Mouse (Mus musculus): ENCODE measurements at regions not wholly inside any gene's neighbourhood (a gene's known extent, or its start where the extent isn't known, plus 50 kb on each side); places are given as distances from the start of the nearest gene placed in this dataset.

GRCm38 (mm10) chr10:56799307-56799706, 422.2 kb downstream of the Gja1 start:
- Histone ChIP-seq H3K27me3 (ENCODE audit: control insufficient read depth, insufficient read depth, low read length) (no peaks in the 10 kb centered on the region), H3K4me3 (ENCODE audit: low read depth, low read length) (no peak overlapping the region), H3K36me3 (ENCODE audit: control insufficient read depth, insufficient read depth, low read length) (no peaks in the 10 kb centered on the region), H3K27ac (ENCODE audit: insufficient read depth, low read depth, low read length) (no peak overlapping the region), H3K4me1 (ENCODE audit: control insufficient read depth, insufficient read depth, insufficient read length, low read length) (no peaks in the 10 kb centered on the region)
- WGBS, result 68% methylated on average over 3 of the region's 3 CpGs
- TF ChIP-seq CTCF (IDR thresholded peaks at IDR 0.05; ENCODE audit: extremely low read depth, insufficient read length, insufficient replicate concordance, low read depth, low read length), result no peak
- TF ChIP-seq POLR2A (IDR thresholded peaks at IDR 0.05; ENCODE audit: low read depth, low read length), result no peak

DNA sequence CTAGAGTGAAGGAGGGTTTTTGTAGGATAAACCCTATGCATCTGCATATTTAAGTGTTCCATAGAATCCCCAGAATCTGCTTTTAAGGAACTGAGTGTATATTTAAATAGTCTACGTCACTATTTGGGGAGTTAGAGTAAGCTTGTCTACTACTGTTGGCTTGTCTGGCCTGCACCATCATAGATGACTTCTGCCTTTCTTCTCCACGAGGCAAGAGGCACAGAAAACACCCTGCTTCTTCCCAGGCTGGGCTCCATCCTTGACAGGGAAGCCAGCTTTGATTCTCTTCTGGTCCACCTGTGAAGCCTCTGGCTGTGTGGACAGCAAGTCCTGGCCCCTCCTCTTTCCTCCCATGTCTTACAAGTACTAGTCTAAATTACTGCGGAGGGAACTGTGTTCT, 422.6 kb downstream of the Gja1 start:
- Histone ChIP-seq H3K4me3 (ENCODE audit: low read depth, low read length) (no peak overlapping the region), H3K36me3 (ENCODE audit: control insufficient read depth, insufficient read depth, low read length) (no peaks in the 10 kb centered on the region), H3K4me1 (ENCODE audit: control insufficient read depth, insufficient read depth, insufficient read length, low read length) (no peaks in the 10 kb centered on the region), H3K27me3 (ENCODE audit: control insufficient read depth, insufficient read depth, low read length) (no peaks in the 10 kb centered on the region), H3K27ac (ENCODE audit: insufficient read depth, low read depth, low read length) (no peak overlapping the region)
- TF ChIP-seq POLR2A (IDR thresholded peaks at IDR 0.05; ENCODE audit: low read depth, low read length) (no peak), CTCF (IDR thresholded peaks at IDR 0.05; ENCODE audit: extremely low read depth, insufficient read length, insufficient replicate concordance, low read depth, low read length) (no peak)
- 68% methylated on average over 3 of the region's 3 CpGs for WGBS

DNA sequence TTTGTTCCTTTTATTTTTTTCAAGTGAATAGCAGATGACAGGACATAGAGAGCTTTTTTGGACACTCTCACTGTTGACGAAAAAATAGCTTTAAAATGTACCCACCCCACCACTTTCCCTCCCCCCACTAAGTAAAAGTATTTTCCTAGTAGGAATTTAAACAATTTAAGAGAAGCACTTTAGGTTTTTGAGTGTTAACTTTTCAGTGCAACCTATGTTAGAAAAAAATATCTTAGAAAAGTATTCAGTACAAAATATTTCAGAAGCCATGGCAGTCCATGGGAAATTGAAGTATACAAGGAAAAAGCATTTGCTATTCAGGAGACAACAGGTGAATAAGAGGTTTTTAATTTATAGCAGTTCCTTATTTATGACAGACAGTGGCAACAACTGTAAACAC, 431.9 kb downstream of the Gja1 start:
- Histone ChIP-seq H3K27me3 (ENCODE audit: control insufficient read depth, insufficient read depth, low read length) (no peaks in the 10 kb centered on the region), H3K36me3 (ENCODE audit: control insufficient read depth, insufficient read depth, low read length) (no peaks in the 10 kb centered on the region), H3K4me3 (ENCODE audit: low read depth, low read length) (no peak overlapping the region), H3K4me1 (ENCODE audit: control insufficient read depth, insufficient read depth, insufficient read length, low read length) (no peaks in the 10 kb centered on the region), H3K27ac (ENCODE audit: insufficient read depth, low read depth, low read length) (no peak overlapping the region)
- no peak for TF ChIP-seq CTCF (IDR thresholded peaks at IDR 0.05; ENCODE audit: extremely low read depth, insufficient read length, insufficient replicate concordance, low read depth, low read length)
- 57% methylated on average over 1 of the region's 1 CpGs for WGBS

GRCm38 (mm10) chr10:56822158-56822557, 445.0 kb downstream of the Gja1 start:
- Histone ChIP-seq H3K27ac (ENCODE audit: insufficient read depth, low read depth, low read length) (no peak overlapping the region), H3K4me3 (ENCODE audit: low read depth, low read length) (no peak overlapping the region), H3K4me1 (ENCODE audit: control insufficient read depth, insufficient read depth, insufficient read length, low read length) (no peaks in the 10 kb centered on the region), H3K36me3 (ENCODE audit: control insufficient read depth, insufficient read depth, low read length) (no peaks in the 10 kb centered on the region), H3K27me3 (ENCODE audit: control insufficient read depth, insufficient read depth, low read length) (no peaks in the 10 kb centered on the region)
- WGBS, result 60% methylated on average over 5 of the region's 5 CpGs
- TF ChIP-seq CTCF (IDR thresholded peaks at IDR 0.05; ENCODE audit: extremely low read depth, insufficient read length, insufficient replicate concordance, low read depth, low read length), result no peak
- no peak for TF ChIP-seq POLR2A (IDR thresholded peaks at IDR 0.05; ENCODE audit: low read depth, low read length)

- 93% methylated on average over 1 of the region's 1 CpGs for WGBS
- TF ChIP-seq CTCF (IDR thresholded peaks at IDR 0.05; ENCODE audit: extremely low read depth, insufficient read length, insufficient replicate concordance, low read depth, low read length) (no peak), POLR2A (IDR thresholded peaks at IDR 0.05; ENCODE audit: low read depth, low read length) (no peak)
- no peaks in the 10 kb centered on the region for H3K4me1 ChIP-seq (ENCODE audit: control insufficient read depth, insufficient read depth, insufficient read length, low read length)
- H3K27ac ChIP-seq (ENCODE audit: insufficient read depth, low read depth, low read length), result no peak overlapping the region
- no peaks in the 10 kb centered on the region for H3K27me3 ChIP-seq (ENCODE audit: control insufficient read depth, insufficient read depth, low read length)
- no peak overlapping the region for H3K4me3 ChIP-seq (ENCODE audit: low read depth, low read length)
- no peaks in the 10 kb centered on the region for H3K36me3 ChIP-seq (ENCODE audit: control insufficient read depth, insufficient read depth, low read length)
Observed at GRCm38 (mm10) chr10:56831331-56831730, 454.2 kb downstream of the Gja1 start.

DNA sequence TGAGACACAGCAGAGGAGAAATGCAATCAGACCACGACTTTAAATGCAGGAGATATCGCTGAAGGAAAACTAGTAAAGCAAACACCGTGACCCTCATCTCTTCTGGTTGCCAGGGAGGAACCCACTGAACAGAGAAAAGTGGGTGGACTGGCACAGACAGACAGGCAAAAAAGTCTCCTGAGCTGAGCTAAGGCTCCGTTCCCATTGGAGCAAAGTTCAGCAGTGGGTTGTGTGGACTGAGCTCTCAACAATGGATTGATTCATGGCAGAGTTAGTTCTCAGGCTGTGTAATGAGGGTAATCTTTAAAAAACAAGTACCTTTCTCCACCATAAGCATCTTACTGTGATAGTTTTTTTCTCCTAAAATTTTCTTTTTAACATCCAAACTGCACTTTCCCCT, 454.8 kb downstream of the Gja1 start:
- no peak overlapping the region for H3K4me3 ChIP-seq (ENCODE audit: low read depth, low read length)
- H3K27me3 ChIP-seq (ENCODE audit: control insufficient read depth, insufficient read depth, low read length), result no peaks in the 10 kb centered on the region
- no peak overlapping the region for H3K27ac ChIP-seq (ENCODE audit: insufficient read depth, low read depth, low read length)
- 67% methylated on average over 4 of the region's 4 CpGs for WGBS
- H3K36me3 ChIP-seq (ENCODE audit: control insufficient read depth, insufficient read depth, low read length), result no peaks in the 10 kb centered on the region
- H3K4me1 ChIP-seq (ENCODE audit: control insufficient read depth, insufficient read depth, insufficient read length, low read length), result no peaks in the 10 kb centered on the region
- TF ChIP-seq POLR2A (IDR thresholded peaks at IDR 0.05; ENCODE audit: low read depth, low read length) (no peak), CTCF (IDR thresholded peaks at IDR 0.05; ENCODE audit: extremely low read depth, insufficient read length, insufficient replicate concordance, low read depth, low read length) (no peak)

DNA sequence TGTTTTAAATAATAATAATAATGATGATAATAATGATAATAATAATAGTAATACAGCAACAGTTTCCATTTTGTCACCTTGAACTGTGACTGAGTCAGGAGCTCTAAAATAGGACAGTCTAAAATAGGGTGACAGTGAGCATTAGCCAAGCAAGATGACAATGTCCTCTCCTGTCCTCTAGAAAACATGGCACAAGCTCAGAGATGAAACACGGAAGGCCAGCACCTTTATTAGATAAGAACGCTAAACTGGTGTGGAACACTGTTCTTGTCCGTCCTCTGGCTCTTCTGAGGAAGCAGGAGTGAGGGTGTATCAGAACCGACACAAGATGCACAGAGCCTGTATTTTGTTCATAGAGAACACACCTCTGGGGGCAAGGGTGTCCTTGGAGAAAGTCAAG, 459.0 kb downstream of the Gja1 start:
- Histone ChIP-seq H3K27me3 (ENCODE audit: control insufficient read depth, insufficient read depth, low read length) (no peaks in the 10 kb centered on the region), H3K4me1 (ENCODE audit: control insufficient read depth, insufficient read depth, insufficient read length, low read length) (0 out of 2 replicates have a peak, but pooled peaks cover 2% of the 10 kb centered on the region), H3K27ac (ENCODE audit: insufficient read depth, low read depth, low read length) (no peak overlapping the region), H3K36me3 (ENCODE audit: control insufficient read depth, insufficient read depth, low read length) (no peaks in the 10 kb centered on the region), H3K4me3 (ENCODE audit: low read depth, low read length) (no peak overlapping the region)
- 83% methylated on average over 4 of the region's 4 CpGs for WGBS
- TF ChIP-seq POLR2A (IDR thresholded peaks at IDR 0.05; ENCODE audit: low read depth, low read length), result no peak
- no peak for TF ChIP-seq CTCF (IDR thresholded peaks at IDR 0.05; ENCODE audit: extremely low read depth, insufficient read length, insufficient replicate concordance, low read depth, low read length)

DNA sequence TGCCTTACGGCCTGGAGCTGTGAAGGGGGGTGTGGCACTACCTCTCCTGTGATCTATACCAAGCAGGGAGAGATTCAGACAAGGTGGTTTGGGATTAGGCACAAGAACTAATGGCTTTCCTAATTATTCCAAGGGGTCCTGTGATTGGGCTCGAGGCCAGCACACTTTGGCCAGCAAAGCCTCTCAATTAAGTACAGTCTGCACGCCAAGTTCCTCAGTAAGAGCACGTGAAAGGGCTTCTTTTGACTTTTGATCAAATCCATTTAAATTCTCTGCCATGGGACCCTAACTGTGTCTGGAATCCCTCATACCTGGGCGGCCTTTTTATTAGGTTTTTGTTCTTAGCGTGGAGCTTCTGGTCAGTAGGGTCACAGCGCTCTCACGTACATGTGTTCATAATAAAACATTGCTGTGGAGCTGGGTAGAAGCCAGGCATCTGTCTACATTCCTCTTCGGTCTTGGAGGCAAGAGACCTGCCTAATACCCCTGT, 461.9 kb downstream of the Gja1 start:
- H3K36me3 ChIP-seq (ENCODE audit: control insufficient read depth, insufficient read depth, low read length), result no peaks in the 10 kb centered on the region
- no peak overlapping the region for H3K27ac ChIP-seq (ENCODE audit: insufficient read depth, low read depth, low read length)
- H3K4me3 ChIP-seq (ENCODE audit: low read depth, low read length), result no peak overlapping the region
- no peaks in the 10 kb centered on the region for H3K27me3 ChIP-seq (ENCODE audit: control insufficient read depth, insufficient read depth, low read length)
- TF ChIP-seq POLR2A (IDR thresholded peaks at IDR 0.05; ENCODE audit: low read depth, low read length) (no peak), CTCF (IDR thresholded peaks at IDR 0.05; ENCODE audit: extremely low read depth, insufficient read length, insufficient replicate concordance, low read depth, low read length) (no peak)
- H3K4me1 ChIP-seq (ENCODE audit: control insufficient read depth, insufficient read depth, insufficient read length, low read length), result 0 out of 2 replicates have a peak, but pooled peaks cover 2% of the 10 kb centered on the region
- WGBS, result 70% methylated on average over 9 of the region's 9 CpGs

Measured in small intestine, adult 2 months (tissue).